Mouse (Mus musculus) cerebellum, postnatal 25 days (tissue): Measurements from ENCODE around the gene Ndufs2.
"Not testable (repeated sequence)": the region's sequence is repeated elsewhere in the genome, so short reads cannot be mapped to it uniquely, and the experiment has no call there.

ENCODE experiments used
- DNase-seq, 2 experiments: peaks; one replicate each; pipeline ENCODE4 v3.0.0; 2021; ENCODE audit warnings: mixed read lengths in 2 of 2

Gene Ndufs2

DNA sequence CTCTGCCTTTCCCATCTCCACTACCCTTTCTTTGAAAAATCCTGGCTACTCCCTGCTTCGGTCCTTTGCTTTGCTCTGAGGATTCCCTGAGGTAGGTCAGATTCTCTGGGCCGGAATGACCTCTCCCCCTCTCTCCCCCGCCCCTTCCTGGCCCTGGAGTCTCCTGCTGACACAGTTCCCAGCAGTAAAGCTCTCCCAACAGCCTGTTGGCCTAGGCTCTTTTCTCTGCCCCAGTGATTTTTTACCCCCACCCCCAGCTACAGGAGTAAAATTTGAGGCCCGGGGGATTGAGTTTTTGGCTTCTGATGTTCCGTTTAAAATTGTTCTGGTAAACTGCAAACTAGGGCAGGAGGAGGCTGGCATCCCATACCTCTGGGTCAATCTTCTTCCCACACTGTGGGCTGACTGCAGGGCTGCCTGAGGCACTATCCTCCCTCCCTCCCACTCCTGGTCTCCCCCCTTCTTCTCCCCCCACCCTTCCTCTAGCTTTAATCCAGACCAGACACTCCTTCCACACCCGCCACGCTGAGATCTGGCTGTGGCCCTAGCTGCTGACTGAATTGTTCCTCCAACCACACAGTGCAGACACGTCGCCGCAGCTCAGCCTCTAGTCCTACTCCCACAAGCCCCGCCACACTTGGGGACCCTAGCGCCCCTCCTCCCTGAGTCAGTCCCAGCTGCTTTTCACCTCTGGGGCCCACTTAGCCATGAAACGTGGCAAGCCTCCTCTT lies 571 bp upstream of the Ndufs2 start:
- peak in 1 of 2 experiments; percentile 36 for DNase-seq

DNA sequence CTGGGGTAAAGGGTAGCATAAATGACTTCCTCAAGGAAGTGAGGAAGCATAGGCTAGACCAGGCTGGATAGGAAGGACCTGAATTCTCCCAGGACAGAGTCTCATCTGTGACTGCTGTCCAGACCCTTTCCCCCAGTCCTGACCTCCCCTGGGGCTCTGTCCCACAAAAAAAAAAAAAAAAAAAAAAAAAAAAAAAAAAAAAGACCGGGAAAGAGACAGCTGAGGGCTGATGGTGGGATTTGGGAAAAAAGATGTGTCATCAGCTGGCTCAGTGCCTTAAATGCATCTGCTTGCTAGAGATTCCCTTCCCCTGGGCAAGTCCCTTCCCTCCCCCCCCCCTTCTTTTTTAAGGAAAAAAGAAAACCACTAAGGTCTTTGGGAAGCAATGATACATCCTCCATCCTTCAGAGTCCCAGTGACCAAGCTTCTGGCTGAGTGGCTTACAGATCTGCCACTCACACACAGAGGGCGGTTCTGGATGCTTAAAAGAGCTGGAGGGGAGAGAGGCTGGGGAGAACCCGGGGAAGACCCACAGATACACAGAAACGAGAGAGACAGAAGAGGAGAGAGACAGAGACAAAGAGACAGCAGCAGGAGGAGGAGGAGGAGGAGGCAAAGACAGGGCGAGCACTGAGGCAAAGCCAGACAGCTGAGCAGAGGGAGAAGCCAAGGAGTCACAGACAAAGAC lies 1.1 kb downstream of the Ndufs2 start, which contains the start of gene Adamts4:
Adamts4 (plus strand) TSS at position 509 of the 688 bp plus-strand sequence.
- peak; percentile 47 to 58 for DNase-seq

DNA sequence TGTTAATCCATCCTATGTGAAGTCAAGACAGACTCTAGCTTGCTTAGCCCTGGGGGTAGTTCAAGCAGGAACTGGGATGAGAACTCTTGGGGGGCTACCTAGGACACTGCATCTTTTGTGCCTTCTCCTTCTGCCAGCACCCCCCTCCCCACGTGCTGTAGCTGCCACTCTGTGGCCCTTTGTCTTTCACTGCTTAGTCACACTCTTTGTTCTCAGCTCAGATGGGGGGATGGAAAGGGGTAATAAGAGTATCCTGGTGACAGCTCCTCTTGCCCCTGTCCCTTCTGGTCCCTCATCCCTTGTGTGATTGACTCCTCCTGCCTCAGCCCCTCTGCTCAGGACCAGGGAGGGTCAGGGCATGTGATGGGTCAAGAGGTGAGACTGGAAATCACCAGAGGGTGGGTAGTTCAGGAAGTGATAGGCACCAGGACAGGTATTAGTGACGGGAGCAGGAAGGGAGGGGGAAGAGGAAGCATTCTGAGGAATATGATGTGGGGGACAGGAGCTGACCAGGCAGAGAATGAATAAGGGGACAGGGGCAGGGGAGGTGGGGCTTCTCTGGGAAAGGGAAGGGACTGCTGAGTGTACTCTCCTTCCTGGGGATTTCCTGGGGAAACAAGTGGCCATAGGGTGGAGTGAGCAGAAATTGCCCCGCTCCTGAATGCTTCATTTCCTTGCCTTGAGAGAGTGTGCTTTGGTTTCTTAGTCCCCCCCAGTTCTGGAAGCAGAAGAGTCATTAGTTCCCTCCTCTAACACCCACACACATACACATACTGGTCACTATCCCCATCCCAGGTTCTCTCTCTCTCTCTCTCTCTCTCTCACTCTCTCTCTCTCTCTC lies 2.6 kb downstream of the Ndufs2 start:
- no peak for DNase-seq

DNA sequence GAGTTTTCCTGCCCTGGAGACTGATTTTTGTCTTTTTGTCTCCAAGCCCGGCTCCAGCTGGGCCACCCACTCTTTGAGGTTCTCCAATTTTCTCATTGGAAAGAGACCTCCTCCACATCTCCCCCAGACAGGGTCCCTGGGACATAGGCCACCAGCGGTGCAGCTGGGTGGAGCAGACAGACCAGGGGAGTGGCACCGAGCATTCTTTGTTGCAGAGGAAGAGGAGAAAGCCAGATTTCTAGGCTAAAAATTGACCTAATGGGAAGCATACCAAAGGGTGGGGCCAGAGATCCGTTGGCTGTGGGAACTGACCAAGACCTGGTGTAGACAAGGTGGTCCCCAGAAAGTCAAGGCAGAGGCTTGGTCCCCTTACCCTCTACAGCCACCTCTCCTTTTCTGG lies 3.3 kb downstream of the Ndufs2 start:
- no peak for DNase-seq

DNA sequence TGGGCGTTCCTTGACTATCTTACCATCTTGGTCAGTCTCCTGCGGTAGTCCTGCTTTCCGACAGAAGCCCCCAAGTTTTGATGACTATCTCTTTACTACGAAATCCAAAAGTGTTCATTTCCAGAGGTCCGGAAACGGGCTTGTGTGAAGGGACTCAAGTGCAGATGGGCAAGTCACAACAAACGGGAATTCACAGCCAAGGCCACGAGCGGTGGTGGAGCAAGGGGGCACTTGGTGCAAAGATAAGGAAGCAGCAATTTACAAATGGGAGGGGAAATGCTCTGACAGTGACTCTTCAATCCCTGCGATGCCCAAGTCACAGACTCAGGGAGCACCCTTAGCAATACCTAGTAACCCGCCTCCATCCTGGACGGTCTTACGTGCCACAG lies 3.7 kb downstream of the Ndufs2 start:
- DNase-seq = no peak

DNA sequence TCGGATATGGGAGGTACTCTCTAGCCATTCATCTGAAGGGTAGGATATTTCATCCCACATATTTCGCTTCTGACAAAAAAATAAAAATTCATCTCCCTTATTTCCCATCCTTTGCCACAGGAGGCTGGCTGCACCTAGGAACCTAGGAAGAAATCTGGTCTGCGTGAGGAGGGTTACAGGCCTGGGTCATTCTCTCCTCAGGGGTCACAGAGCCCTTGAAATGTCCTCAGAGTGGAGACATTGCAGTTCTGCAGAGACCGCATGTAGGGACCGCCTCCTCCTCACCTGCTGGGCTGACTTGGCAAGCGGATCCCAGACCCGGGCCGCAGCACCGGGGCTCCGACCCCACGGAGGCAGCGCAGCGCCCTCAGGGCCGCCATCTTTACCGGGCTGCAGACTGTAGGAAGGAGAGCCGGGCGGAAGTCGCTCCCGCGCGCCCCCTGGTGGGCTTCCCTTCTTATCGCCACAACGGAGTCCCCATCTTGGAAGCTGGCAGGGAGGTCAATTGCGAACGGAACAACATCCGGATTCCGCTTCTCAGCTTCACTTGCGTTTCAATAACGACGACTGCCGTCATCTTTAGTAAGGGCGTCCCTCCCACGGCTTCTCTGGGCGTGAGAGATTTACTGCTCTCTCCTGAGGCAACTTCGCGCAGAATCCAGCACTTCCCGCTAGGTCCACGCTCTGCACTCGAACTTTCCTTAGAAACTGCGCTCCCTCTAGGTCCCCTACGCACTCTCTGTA lies 4.3 kb downstream of the Ndufs2 start:
- DNase-seq = peak; percentile 99

DNA sequence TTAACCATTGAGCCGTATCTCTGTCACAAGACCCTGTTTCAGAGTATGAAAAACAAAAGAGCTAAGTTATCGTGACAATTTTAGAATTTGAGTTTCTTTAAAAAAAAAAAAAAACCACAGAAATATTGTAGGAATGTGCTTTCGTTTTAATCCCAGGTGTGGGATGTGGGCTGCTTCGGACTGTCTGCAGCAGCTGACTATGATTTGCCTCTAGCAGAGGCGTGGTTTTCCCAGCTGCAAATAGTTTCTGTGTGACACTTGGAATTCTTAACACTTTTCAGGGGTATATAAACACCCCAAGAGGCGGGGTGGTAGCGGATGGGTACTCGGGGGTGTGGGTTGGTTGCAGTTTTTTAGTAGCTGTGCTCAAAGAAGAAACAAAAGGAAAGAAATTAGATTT lies 5.8 kb downstream of the Ndufs2 start:
- DNase-seq = no peak

DNA sequence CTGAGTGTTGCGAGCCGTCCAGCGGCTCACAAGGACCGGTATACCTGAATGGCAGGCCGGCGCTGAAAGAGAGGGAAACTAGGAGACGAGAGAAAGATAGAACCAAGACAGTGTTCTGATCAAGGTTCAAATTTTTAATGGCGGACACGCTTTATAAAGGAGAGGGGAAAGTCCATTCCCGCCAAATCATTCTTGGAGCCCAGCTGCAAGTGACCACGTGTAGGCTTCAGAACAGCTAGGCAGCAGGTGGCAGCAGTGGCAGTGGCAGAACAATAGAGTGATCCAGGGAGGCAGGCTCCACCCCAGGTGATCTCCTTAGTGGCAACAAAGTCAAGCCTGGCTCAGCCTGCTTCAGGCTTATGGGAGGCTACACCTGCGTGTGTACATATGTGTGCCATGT lies 9.2 kb downstream of the Ndufs2 start:
- not testable (repeated sequence) for DNase-seq

DNA sequence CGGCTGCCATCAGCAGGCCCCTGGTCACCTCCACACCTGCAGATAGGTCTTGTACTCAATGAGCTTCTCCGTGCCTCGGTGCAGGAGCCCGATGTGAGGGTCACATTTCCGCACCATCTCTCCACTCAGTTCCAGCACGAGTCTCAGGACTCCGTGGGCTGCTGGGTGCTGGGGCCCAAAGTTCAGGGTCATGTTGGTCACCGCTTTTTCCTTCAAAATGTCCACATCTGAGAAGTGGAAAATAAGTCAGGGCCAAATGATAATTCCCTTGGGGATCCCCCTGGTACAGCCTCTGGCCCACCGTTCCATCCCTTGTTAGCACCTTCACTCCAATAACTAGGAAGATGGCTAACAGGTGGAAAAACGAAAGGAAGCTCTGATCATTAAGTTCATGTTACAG lies 10.3 kb downstream of the Ndufs2 start:
- DNase-seq = no peak

DNA sequence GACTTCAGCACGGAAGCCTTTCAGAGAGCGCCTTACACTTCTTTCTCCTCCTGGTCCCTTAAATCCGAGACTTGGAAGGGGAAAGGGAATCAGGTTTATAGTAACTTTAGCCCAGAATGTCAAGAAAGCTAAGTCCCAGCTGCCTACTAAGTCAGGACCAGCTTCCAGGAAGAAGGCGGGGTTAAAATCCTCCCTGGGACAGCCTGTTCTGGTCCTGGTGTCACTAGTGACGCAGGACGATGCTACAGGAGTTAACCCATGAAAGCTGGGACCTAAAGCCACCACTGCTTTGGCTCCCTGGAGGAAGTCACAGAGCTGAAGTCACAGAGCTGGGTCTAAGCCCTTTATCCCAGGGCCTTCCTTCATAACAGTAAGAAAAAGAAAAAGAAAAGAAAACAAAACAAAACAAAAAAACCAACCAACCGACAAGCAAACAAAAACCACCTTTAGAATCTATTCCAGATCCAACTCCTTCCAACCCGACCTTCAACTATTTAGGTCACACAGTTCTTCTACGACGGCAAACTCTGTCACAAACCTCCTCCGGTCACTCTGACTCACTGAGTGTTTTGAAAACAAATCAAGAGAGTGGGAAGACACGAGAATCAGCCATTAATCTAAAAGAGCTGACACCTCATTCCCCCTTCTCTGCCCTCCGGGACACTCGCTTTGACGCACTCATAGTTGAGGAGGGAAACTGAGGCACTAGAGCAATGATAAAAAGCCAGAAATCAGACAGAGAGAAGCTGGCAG lies 11.0 kb downstream of the Ndufs2 start:
- DNase-seq = no peak

DNA sequence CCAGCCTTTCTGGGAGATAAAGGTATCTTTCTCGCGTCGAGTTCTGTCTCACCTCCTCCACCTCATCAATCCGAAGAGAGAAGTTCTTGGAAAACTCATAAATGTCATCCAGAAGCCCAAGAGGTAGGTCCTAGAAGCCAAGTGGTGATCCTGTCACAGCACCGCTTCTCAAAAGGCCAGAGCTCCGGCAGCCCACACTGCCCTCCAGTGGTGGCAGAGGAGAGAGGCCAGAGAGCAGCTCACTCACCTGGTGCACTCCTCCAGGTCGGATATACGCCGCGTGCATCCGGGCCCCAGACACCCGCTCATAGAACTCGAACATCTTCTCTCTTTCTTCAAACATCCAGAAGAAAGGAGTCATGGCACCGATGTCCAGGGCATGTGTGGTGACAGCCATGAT lies 12.7 kb downstream of the Ndufs2 start:
- DNase-seq = peak; percentile 59 to 74

DNA sequence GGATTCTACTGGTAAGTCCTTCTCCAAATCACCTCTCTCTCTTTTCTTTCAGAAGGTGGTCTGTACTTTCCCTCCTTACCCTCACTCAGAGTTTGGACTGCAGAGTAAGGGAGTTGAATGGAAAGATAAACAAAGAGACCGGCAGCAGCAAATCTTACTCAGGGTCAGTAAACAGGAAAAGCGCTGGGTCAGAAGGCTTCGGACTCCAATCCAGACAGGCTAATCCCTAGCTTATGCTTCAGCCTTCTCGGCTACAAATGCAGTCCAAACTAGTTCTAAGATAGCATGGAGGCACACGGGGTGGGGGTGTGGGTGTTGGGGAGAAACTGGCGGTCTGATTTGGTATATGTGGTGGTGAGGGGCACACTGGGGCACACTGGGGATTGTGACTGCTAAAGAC lies 13.8 kb downstream of the Ndufs2 start:
- DNase-seq = no peak

DNA sequence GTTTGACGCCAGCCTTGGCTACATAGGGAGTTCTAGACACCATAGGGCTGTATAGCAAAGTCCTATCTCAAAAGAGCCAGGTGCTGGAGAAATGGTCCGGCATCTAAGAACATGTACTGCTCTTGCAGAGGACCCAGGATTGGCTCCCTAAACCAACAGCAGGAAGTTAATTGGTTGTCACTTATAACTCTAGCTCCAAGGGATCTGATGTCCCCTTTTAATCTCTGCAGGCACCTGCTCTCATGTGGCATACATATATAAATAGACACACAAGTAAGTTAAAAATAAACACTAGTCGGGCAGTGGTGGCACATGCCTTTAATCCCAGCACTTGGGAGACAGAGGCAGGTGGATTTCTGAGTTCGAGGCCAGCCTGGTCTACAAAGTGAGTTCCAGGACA lies 15.4 kb downstream of the Ndufs2 start:
- DNase-seq = no peak

DNA sequence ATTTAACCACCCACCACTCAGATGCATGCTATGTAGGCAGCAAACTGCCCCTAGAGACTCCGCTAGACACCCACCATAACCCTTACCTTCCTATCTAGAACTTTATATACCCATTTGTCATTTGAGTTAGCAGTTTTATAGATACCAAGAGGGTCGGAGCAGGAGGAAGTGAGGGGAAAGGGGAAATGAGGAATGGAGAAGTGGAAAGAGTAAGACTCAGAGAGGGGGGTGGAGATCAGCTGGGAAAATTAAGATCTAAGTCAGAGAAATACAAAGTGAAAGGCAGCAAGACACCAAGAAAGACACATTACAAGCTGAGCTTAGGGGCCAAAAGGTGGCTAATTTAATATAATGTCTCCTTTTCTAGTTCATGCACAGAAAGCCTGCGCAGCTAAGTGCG lies 16.6 kb downstream of the Ndufs2 start:
- DNase-seq = no peak

DNA sequence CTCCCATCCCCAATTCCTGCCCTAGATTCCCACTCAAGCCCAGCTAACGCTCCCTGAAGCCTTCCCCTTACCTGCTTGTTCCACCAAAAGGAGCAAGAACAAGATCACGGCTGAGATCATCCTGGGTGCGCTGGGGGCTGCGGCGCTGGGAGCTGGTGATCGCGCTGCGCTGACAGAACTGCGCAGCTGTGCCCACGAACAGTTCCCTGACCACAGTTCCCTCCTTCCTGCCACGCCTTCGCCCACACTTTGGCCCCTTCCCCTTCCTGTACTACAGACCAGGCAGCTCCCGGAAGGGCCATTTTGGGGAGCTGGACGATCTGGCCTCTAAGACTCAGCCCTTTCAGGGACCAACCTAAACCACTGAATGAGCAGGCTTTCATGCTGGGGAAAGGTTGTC lies 17.1 kb downstream of the Ndufs2 start, which contains the start of gene Fcer1g:
Fcer1g (minus strand) TSS at position 240 of the 400 bp plus-strand sequence.
- DNase-seq = no peak

DNA sequence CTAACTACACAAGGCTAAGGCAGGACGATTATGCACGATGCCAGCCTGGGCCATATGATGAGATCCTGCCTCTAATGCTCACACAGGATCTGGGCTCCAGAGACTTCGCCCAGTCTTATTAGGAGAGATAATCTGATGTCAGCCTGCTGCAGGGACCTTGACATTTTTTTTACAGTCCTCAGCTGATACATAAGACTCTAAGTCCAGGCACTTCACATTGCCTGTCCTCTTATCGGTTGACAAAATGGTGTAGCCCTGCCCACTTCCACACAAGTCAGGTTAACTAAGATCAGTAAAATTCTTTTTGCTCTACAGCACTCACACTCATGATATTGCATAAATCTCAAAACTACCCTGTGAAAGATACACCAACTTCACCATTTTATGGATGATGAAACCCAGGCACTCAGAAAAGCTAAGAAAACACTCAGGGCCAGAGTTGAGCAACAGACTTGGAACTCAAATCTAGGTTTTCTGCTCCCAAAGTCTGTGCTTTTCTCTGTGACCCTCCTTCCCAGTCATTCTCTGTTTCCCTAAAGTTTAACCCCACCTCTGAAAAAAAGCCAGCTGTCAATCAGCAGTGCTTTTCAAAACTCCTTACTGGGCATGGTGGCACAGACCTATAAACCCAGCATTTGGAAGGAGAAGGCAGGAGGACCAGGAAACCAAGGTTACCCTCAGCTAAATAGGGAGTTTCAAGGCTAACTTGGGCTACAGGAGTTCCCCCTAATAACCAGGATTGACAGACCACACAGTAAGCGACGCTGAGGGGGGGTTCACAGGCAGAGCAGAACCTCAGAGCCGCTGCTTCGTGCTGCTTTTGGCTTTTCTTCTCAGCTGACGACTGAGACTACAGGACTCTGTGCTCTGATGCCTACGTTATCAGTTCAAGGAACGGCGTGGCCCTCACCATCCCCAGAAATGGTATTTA lies 18.1 kb downstream of the Ndufs2 start:
- no peak for DNase-seq

DNA sequence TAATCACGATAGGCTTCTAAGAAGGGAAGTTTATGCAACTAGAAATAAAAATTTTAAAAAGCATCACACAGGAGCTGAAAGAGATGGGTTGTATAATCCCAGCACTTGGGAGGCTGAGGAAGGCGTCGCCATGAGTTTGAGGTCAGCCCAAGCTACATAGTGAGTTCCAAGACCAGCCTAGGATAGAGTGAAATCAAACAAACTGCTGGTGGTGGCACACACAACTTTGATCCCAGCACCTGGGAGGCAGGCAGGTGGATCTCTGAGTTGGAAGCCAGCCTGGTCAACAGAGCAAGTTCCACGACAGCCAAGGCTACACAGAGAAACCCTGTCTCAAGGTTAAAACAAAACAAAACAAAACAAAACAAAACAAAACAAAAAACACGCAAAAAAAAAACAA lies 18.8 kb downstream of the Ndufs2 start:
- DNase-seq = no peak

DNA sequence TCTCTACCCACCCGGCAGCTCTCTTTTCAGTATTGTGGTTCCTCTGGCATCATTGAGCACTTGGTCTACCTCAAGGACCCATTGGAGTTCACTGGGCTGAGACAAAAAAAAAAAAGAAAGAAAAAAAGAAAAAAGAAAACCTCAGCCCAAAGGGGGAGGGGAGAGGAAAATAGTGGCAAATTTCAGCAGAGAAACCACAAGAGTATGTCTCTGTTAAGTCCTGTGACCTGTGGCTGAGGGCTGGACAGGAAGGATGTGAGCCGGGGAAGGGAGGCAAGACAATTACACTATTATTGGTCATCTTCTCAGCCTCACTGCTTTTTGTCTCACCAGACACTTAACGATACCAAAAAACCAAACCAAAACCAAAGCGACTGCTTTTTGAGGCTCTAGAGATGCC lies 19.3 kb downstream of the Ndufs2 start:
- DNase-seq = no peak

DNA sequence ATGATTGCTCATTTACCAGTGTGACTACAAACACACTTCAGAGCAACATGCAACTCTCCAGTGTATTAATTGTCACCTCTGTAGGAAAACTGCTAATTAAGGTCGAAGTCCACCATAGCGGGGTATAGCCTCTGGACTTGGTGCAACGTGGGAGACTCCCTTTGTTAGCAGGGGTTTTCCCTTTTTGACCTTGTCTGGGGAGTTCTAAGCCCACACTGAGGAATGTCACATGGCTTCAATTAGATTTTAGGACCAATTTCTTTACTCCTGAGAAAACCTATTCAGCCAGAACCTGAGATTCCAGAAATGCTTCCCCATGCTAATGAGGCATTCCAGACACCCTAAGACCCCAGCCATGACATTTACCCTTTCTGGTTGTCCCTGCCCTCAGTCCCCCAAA lies 21.0 kb downstream of the Ndufs2 start:
- DNase-seq = no peak

DNA sequence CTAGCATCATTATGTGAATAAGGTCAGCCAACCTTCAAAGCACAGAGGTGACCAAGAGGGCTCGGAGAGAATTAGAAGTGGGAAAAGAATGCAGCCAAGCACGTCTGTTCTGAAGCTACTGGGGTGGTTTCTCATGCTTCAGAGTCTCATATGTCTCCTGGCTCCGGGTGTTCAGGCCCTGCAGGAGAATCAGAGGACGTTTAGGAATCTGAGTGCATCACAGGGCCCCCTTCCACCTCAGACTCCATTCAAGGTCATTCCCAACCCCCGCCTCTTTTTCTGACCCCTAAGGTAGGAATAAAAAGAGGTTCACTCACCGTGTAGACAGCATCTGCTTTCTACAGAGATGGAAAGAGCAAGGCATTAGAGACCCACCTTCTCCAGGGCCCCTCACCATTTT lies 21.4 kb downstream of the Ndufs2 start:
- DNase-seq = no peak

DNA sequence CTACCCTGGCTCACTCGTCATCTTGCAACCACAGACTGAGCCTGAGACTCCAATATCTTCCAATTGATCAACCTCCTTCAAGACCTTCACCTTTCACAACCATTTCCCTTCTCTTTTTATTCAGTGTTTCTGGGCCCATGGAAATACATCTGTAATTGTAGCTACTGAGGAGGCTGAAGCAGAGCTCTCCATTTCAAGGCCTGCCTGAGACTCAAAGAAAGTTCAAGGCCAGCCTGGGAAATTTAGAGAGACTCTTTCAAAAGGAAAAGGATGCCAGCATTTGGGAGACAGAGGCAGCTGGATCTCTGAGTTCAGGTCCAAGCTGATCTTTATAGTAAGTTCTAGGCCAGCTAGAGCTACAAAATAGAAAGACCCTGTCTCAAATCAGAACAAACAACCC lies 23.3 kb downstream of the Ndufs2 start:
- DNase-seq = no peak
